Mouse (Mus musculus) limb, embryonic 13.5 days (tissue): ENCODE results near the gene Pcbd2. TPM values are rescaled to one million over a fixed set of nuclear protein-coding genes. Genes with fewer than 3 reads are reported as not detected.

ENCODE experiments used
- ATAC-seq: fragments of 200-750 bp; cut with Nextera tagmentation; 2 replicates; pipeline ENCODE4 v1.8.0; 2017; ENCODE audit warnings: low read depth, moderate number of reproducible peaks, moderate TSS enrichment; ENCODE audit not compliant: low FRiP score
- H3K27ac ChIP-seq: fragments of 300-500 bp; sonication (generic); 2 replicates; pipeline ENCODE4 v1.5.1; 2015; ENCODE audit warnings: inconsistent platforms, mild to moderate bottlenecking, moderate library complexity
- H3K27me3 ChIP-seq: fragments of 300-500 bp; sonication (generic); 2 replicates; pipeline ENCODE4 v1.6.1; 2015; ENCODE audit warnings: mild to moderate bottlenecking, inconsistent platforms
- H3K36me3 ChIP-seq: fragments of 300-500 bp; sonication (generic); 2 replicates; pipeline ENCODE4 v1.6.1; 2015; ENCODE audit warnings: inconsistent platforms, mild to moderate bottlenecking, moderate library complexity
- H3K4me1 ChIP-seq: fragments of 300-500 bp; sonication (generic); 2 replicates; pipeline ENCODE4 v1.6.1; 2015; ENCODE audit warnings: inconsistent platforms
- H3K4me2 ChIP-seq: fragments of 300-500 bp; sonication (generic); replicated peaks from 2 replicates; pipeline ENCODE4 v1.6.1; 2015; ENCODE audit warnings: inconsistent platforms, mild to moderate bottlenecking, moderate library complexity
- H3K4me3 ChIP-seq: fragments of 300-500 bp; sonication (generic); 2 replicates; pipeline ENCODE4 v1.5.1; 2015; ENCODE audit warnings: moderate library complexity, mild to moderate bottlenecking, inconsistent platforms
- H3K9ac ChIP-seq: fragments of 300-500 bp; sonication (generic); 2 replicates; pipeline ENCODE4 v1.6.1; 2015; ENCODE audit warnings: mild to moderate bottlenecking, inconsistent platforms
- H3K9me3 ChIP-seq: fragments of 300-500 bp; sonication (generic); 2 replicates; pipeline ENCODE4 v1.6.1; 2016; ENCODE audit warnings: inconsistent platforms
- WGBS: fragments of 180-500 bp; shearing (Covaris S2); methylation state at CpG from one replicate; pipeline ENCODE4 v1.1.7; 2015; 5-methylcytosine and 5-hydroxymethylcytosine counted together
- polyA plus RNA-seq: library from polyadenylated mRNA; unstranded; fragments of >200 nt; fragmentation: Nextera tagmentation; extraction: Ambion mirVana; gene quantifications from 2 replicates; pipeline ENCODE4 v1.2.1, GENCODE M21; 2015

The Pcbd2 gene
- polyA plus RNA-seq, 1 experiment from 2014 or later = 40.2 TPM

- Histone ChIP-seq H3K4me1 (peaks cover 25% of the 10 kb centered on the region), H3K4me3 (peak within 1 kb of the TSS; percentile 94), H3K36me3 (peaks cover 21% of the 10 kb centered on the region), H3K9ac (peak within 1 kb of the TSS; percentile 96), H3K27ac (peak within 1 kb of the TSS; percentile 88), H3K27me3 (no peaks in the 10 kb centered on the region), H3K4me2 (peak within 1 kb of the TSS; percentile 66), H3K9me3 (no peaks in the 10 kb centered on the region)
- peak; percentile 93 for ATAC-seq
- under 1% methylated on average over 55 of the region's 63 CpGs for WGBS
These were observed 12.5 kb upstream of the Pcbd2 start, which contains the start of gene Txndc15 for GRCm38 (mm10) chr13:55714501-55715166. Gene Txndc15, plus strand, starts transcription at chr13:55714650.

- H3K4me3 ChIP-seq = peak overlapping the region; percentile 94
- peak overlapping the region; percentile 66 for H3K4me2 ChIP-seq
- no peaks in the 10 kb centered on the region for H3K9me3 ChIP-seq
- ATAC-seq = no peak
- peak overlapping the region; percentile 88 for H3K27ac ChIP-seq
- peaks cover 26% of the 10 kb centered on the region for H3K36me3 ChIP-seq
- peak overlapping the region; percentile 96 for H3K9ac ChIP-seq
- H3K4me1 ChIP-seq = peaks cover 20% of the 10 kb centered on the region
- no peaks in the 10 kb centered on the region for H3K27me3 ChIP-seq
- WGBS = 4% methylated on average over 5 of the region's 5 CpGs
These were observed 12.0 kb upstream of the Pcbd2 start for GRCm38 (mm10) chr13:55715167-55715512.

- no peak overlapping the region for H3K27ac ChIP-seq
- WGBS = 73% methylated on average over 7 of the region's 7 CpGs
- peak overlapping the region; percentile 94 for H3K4me3 ChIP-seq
- H3K36me3 ChIP-seq = peaks cover 34% of the 10 kb centered on the region
- no peaks in the 10 kb centered on the region for H3K9me3 ChIP-seq
- peaks cover 17% of the 10 kb centered on the region for H3K4me1 ChIP-seq
- ATAC-seq = no peak
- no peaks in the 10 kb centered on the region for H3K27me3 ChIP-seq
- H3K4me2 ChIP-seq = peak overlapping the region; percentile 66
- no peak overlapping the region; the same call in 1 of the 2 replicates for H3K9ac ChIP-seq
These were observed 11.2 kb upstream of the Pcbd2 start for GRCm38 (mm10) chr13:55715908-55716510.

- 79% methylated on average over 8 of the region's 8 CpGs for WGBS
These were observed 5.7 kb upstream of the Pcbd2 start for GRCm38 (mm10) chr13:55721516-55721915.

GRCm38 (mm10) chr13:55721995-55722394 lies 5.2 kb upstream of the Pcbd2 start:
- 85% methylated on average over 2 of the region's 2 CpGs for WGBS
- no peaks in the 10 kb centered on the region for H3K9me3 ChIP-seq
- no peaks in the 10 kb centered on the region for H3K27me3 ChIP-seq
- no peak overlapping the region for H3K4me3 ChIP-seq
- H3K4me2 ChIP-seq = no peak overlapping the region
- 0 out of 2 replicates have a peak, but pooled peaks cover under 1% of the 10 kb centered on the region for H3K4me1 ChIP-seq
- peaks cover 86% of the 10 kb centered on the region for H3K36me3 ChIP-seq
- no peak overlapping the region for H3K9ac ChIP-seq
- no peak for ATAC-seq
- H3K27ac ChIP-seq = no peak overlapping the region

More at GRCm38 (mm10) chr13:55721516-55721915, 5.7 kb upstream of the Pcbd2 start:
- Histone ChIP-seq H3K9me3 (no peaks in the 10 kb centered on the region), H3K36me3 (peaks cover 86% of the 10 kb centered on the region), H3K27ac (no peak overlapping the region), H3K9ac (no peak overlapping the region), H3K4me2 (no peak overlapping the region), H3K4me1 (peaks cover 5% of the 10 kb centered on the region; the same call in 1 of the 2 replicates), H3K4me3 (no peak overlapping the region), H3K27me3 (no peaks in the 10 kb centered on the region)
- no peak for ATAC-seq

- Histone ChIP-seq H3K36me3 (peaks cover 45% of the 10 kb centered on the region), H3K4me2 (peak overlapping the region; percentile 67), H3K9ac (peak overlapping the region; percentile 80), H3K27me3 (no peaks in the 10 kb centered on the region), H3K4me3 (peak overlapping the region; percentile 59), H3K27ac (peak overlapping the region; percentile 98), H3K4me1 (no peaks in the 10 kb centered on the region), H3K9me3 (no peaks in the 10 kb centered on the region)
- WGBS = 4% methylated on average over 4 of the region's 4 CpGs
- no peak for ATAC-seq
These were observed 509 bp upstream of the Pcbd2 start for GRCm38 (mm10) chr13:55726598-55727119.

GRCm38 (mm10) chr13:55727839-55728238 lies 671 bp downstream of the Pcbd2 start:
- peak overlapping the region; percentile 80 for H3K9ac ChIP-seq
- peaks cover 36% of the 10 kb centered on the region for H3K36me3 ChIP-seq
- ATAC-seq = peak; percentile 80
- peak overlapping the region; percentile 59 for H3K4me3 ChIP-seq
- no peaks in the 10 kb centered on the region for H3K27me3 ChIP-seq
- no peaks in the 10 kb centered on the region for H3K9me3 ChIP-seq
- no peaks in the 10 kb centered on the region for H3K4me1 ChIP-seq
- H3K27ac ChIP-seq = peak overlapping the region; percentile 98
- WGBS = 4% methylated on average over 19 of the region's 19 CpGs
- H3K4me2 ChIP-seq = peak overlapping the region; percentile 67

- Histone ChIP-seq H3K9ac (no peak overlapping the region), H3K4me1 (peaks cover 15% of the 10 kb centered on the region), H3K9me3 (no peaks in the 10 kb centered on the region), H3K4me2 (no peak overlapping the region), H3K36me3 (peaks cover 7% of the 10 kb centered on the region), H3K27ac (no peak overlapping the region), H3K27me3 (no peaks in the 10 kb centered on the region), H3K4me3 (no peak overlapping the region)
- WGBS = 88% methylated on average over 7 of the region's 7 CpGs
- ATAC-seq = no peak
These were observed 3.5 kb downstream of the Pcbd2 start for GRCm38 (mm10) chr13:55730716-55731115.

GRCm38 (mm10) chr13:55732121-55732520 lies 5.0 kb downstream of the Pcbd2 start:
- no peak overlapping the region for H3K9ac ChIP-seq
- H3K4me2 ChIP-seq = no peak overlapping the region
- H3K4me3 ChIP-seq = no peak overlapping the region
- no peaks in the 10 kb centered on the region for H3K27me3 ChIP-seq
- H3K27ac ChIP-seq = no peak overlapping the region
- no peaks in the 10 kb centered on the region for H3K36me3 ChIP-seq
- ATAC-seq = no peak
- H3K9me3 ChIP-seq = no peaks in the 10 kb centered on the region
- WGBS = 72% methylated on average over 2 of the region's 2 CpGs
- peaks cover 15% of the 10 kb centered on the region for H3K4me1 ChIP-seq

GRCm38 (mm10) chr13:55733628-55734502 lies 6.7 kb downstream of the Pcbd2 start:
- peak overlapping the region; percentile 38 for H3K4me2 ChIP-seq
- peaks cover 15% of the 10 kb centered on the region for H3K4me1 ChIP-seq
- no peak overlapping the region for H3K27ac ChIP-seq
- H3K27me3 ChIP-seq = no peaks in the 10 kb centered on the region
- 31% methylated on average over 22 of the region's 22 CpGs for WGBS
- no peak for ATAC-seq
- peak overlapping the region; percentile 0; the same call in 1 of the 2 replicates for H3K4me3 ChIP-seq
- H3K36me3 ChIP-seq = no peaks in the 10 kb centered on the region
- 0 out of 2 replicates have a peak, but pooled peaks cover 3% of the 10 kb centered on the region for H3K9me3 ChIP-seq
- H3K9ac ChIP-seq = 0 out of 2 replicates have a peak overlapping the region, but pooled peaks have one; percentile 13

- H3K4me2 ChIP-seq = no peak overlapping the region
- H3K9me3 ChIP-seq = 0 out of 2 replicates have a peak, but pooled peaks cover 3% of the 10 kb centered on the region
- ATAC-seq = no peak
- WGBS = 84% methylated on average over 8 of the region's 8 CpGs
- no peak overlapping the region for H3K4me3 ChIP-seq
- H3K27ac ChIP-seq = no peak overlapping the region
- no peak overlapping the region for H3K9ac ChIP-seq
- no peaks in the 10 kb centered on the region for H3K36me3 ChIP-seq
- H3K27me3 ChIP-seq = peaks cover 3% of the 10 kb centered on the region; the same call in 1 of the 2 replicates
- H3K4me1 ChIP-seq = peaks cover 29% of the 10 kb centered on the region
These were observed 10.7 kb downstream of the Pcbd2 start for GRCm38 (mm10) chr13:55737885-55738284.
